ENCODE assay signal across 8 mouse cellular contexts in genomic region chr17:25785281-25785745, GRCm38 (mm10). TPM values are rescaled to one million over a fixed set of nuclear protein-coding genes. Genes with fewer than 3 reads are reported as not detected.
DNase-seq lines count a peak whose midpoint lies in the region; ATAC-seq and TF ChIP-seq lines count a peak whose summit lies in the region.

Haghl (minus strand) TSS chr17:25785673.

- TF ChIP-seq CTCF in bone marrow, adult 2 months (IDR thresholded peaks at IDR 0.05; ENCODE audit: control insufficient read depth, insufficient read depth, low read length), result 0 out of 2 replicates have a peak, but pooled peaks have one; percentile 7

- under 1% methylated on average over 23 of the region's 23 CpGs for WGBS in bone marrow, adult 2 months
- under 1% methylated on average over 23 of the region's 23 CpGs for WGBS in embryonic facial prominence, embryonic 15.5 days
- WGBS in kidney, embryonic 14.5 days, result under 1% methylated on average over 23 of the region's 23 CpGs
- under 1% methylated on average over 23 of the region's 23 CpGs for WGBS in limb, embryonic 15.5 days

- H3K4me2 ChIP-seq in embryonic facial prominence, embryonic 15.5 days (replicated peaks), result peak within 1 kb of the TSS; percentile 69
- H3K4me2 ChIP-seq in kidney, embryonic 14.5 days (replicated peaks; ENCODE audit: low read depth, low read length), result peak within 1 kb of the TSS; percentile 57
- H3K4me2 ChIP-seq in limb, embryonic 15.5 days, result peak within 1 kb of the TSS; percentile 74

- peaks cover 2% of the 10 kb centered on the region for H3K4me1 ChIP-seq in bone marrow, adult 2 months (ENCODE audit: control insufficient read depth, insufficient read depth, low read length)
- H3K4me1 ChIP-seq in embryonic facial prominence, embryonic 15.5 days, result peaks cover 28% of the 10 kb centered on the region
- peaks cover 12% of the 10 kb centered on the region for H3K4me1 ChIP-seq in kidney, embryonic 14.5 days (ENCODE audit: control insufficient read depth, insufficient read depth, low read length)
- H3K4me1 ChIP-seq in limb, embryonic 15.5 days, result peaks cover 29% of the 10 kb centered on the region

- H3K9ac ChIP-seq in embryonic facial prominence, embryonic 15.5 days, result peak within 1 kb of the TSS; percentile 70
- peak within 1 kb of the TSS; percentile 65 for H3K9ac ChIP-seq in kidney, embryonic 14.5 days (ENCODE audit: low read depth, low read length)
- peak within 1 kb of the TSS; percentile 73 for H3K9ac ChIP-seq in limb, embryonic 15.5 days

- TF ChIP-seq POLR2A in bone marrow, adult 2 months (IDR thresholded peaks at IDR 0.05; ENCODE audit: borderline replicate concordance, control insufficient read depth, low read depth, low read length), result peak; percentile 77; the same call in 1 of the 2 replicates

- H3K36me3 ChIP-seq in embryonic facial prominence, embryonic 15.5 days, result peaks cover 50% of the 10 kb centered on the region
- peaks cover 52% of the 10 kb centered on the region for H3K36me3 ChIP-seq in kidney, embryonic 14.5 days (ENCODE audit: control insufficient read depth, insufficient read depth, low read length)
- peaks cover 57% of the 10 kb centered on the region for H3K36me3 ChIP-seq in limb, embryonic 15.5 days

- H3K4me3 ChIP-seq in bone marrow, adult 2 months (replicated peaks; ENCODE audit: control insufficient read depth, low read depth, low read length), result peak within 1 kb of the TSS; percentile 94
- H3K4me3 ChIP-seq in embryonic facial prominence, embryonic 15.5 days (replicated peaks), result peak within 1 kb of the TSS; percentile 78
- H3K4me3 ChIP-seq in kidney, embryonic 14.5 days (ENCODE audit: low read length), result peak within 1 kb of the TSS; percentile 58
- peak within 1 kb of the TSS; percentile 79 for H3K4me3 ChIP-seq in limb, embryonic 15.5 days

- ATAC-seq in embryonic facial prominence, embryonic 15.5 days (ENCODE audit: insufficient number of reproducible peaks, low FRiP score, low TSS enrichment, low read depth), result peak; percentile 82
- peak; percentile 89 for ATAC-seq in kidney, embryonic 14.5 days (ENCODE audit: low FRiP score, low TSS enrichment)
- peak; percentile 79 for ATAC-seq in limb, embryonic 15.5 days (ENCODE audit: insufficient number of reproducible peaks, low FRiP score, low TSS enrichment, low read depth)

- no peaks in the 10 kb centered on the region for H3K27me3 ChIP-seq in embryonic facial prominence, embryonic 15.5 days
- H3K27me3 ChIP-seq in kidney, embryonic 14.5 days (ENCODE audit: control insufficient read depth, insufficient read depth, low read length), result no peaks in the 10 kb centered on the region
- H3K27me3 ChIP-seq in limb, embryonic 15.5 days, result no peaks in the 10 kb centered on the region

- peak within 1 kb of the TSS; percentile 76 for H3K27ac ChIP-seq in bone marrow, adult 2 months (ENCODE audit: control insufficient read depth, insufficient read depth, low read depth, low read length, poor library complexity)
- H3K27ac ChIP-seq in embryonic facial prominence, embryonic 15.5 days (replicated peaks), result peak within 1 kb of the TSS; percentile 90
- H3K27ac ChIP-seq in kidney, embryonic 14.5 days (ENCODE audit: low read depth, low read length), result peak within 1 kb of the TSS; percentile 65; the same call in 1 of the 2 replicates
- peak within 1 kb of the TSS; percentile 94 for H3K27ac ChIP-seq in limb, embryonic 15.5 days

- H3K9me3 ChIP-seq in embryonic facial prominence, embryonic 15.5 days (replicated peaks), result no peaks in the 10 kb centered on the region
- no peaks in the 10 kb centered on the region for H3K9me3 ChIP-seq in kidney, embryonic 14.5 days (ENCODE audit: control insufficient read depth, low read length)
- no peaks in the 10 kb centered on the region for H3K9me3 ChIP-seq in limb, embryonic 15.5 days

- DNase-seq in 416B (ENCODE audit: low read depth), result peak; percentile 97
- peak; percentile 95 to 97 for DNase-seq in heart, adult 9 months (ENCODE audit: low spot score in 2 of 2)
- peak; percentile 83 to 93 for DNase-seq in monocyte, adult 2 months (ENCODE audit: low read depth in 1 of 2, low spot score in 2 of 2)
- peak; percentile 91 to 94 for DNase-seq in spleen, postnatal 36 days (ENCODE audit: low spot score in 2 of 2)

RNA-seq across cellular contexts. Expression of gene Haghl, which starts in this region (rescaled TPM):
- polyA plus RNA-seq in bone marrow, adult 2 months (2011; ENCODE audit: insufficient read depth, insufficient read length, low replicate concordance, missing spikeins), result 26.2 and 45.8 TPM in 2 replicates
- 62.0 and 67.2 TPM in 2 replicates for polyA plus RNA-seq in embryonic facial prominence, embryonic 15.5 days (2015; fragmentation: Nextera tagmentation; extraction: Ambion mirVana)
- polyA plus RNA-seq in kidney, embryonic 14.5 days (2014; fragmentation: Nextera tagmentation; extraction: Ambion mirVana), result 75.4 and 75.6 TPM in 2 replicates
- polyA plus RNA-seq in limb, embryonic 15.5 days (2015; fragmentation: Nextera tagmentation; extraction: Ambion mirVana), result 53.2 and 54.4 TPM in 2 replicates

Comparison
In these comparisons a context has a peak if more than half of its experiments do, and no peak if none do; other contexts are left out.
1. Peak in every context shown above with its lines: DNase-seq, ATAC-seq, H3K4me3 ChIP-seq and H3K27ac ChIP-seq.